Mouse (Mus musculus) frontal cortex, postnatal 36 days (tissue): Measurements from ENCODE around the gene Dnmt3l.

Experiments used
- DNase-seq, 2 experiments: peaks; one replicate each; pipeline ENCODE4 v3.0.0; 2022; ENCODE audit warnings: low spot score in 2 of 2

The Dnmt3l gene

DNA sequence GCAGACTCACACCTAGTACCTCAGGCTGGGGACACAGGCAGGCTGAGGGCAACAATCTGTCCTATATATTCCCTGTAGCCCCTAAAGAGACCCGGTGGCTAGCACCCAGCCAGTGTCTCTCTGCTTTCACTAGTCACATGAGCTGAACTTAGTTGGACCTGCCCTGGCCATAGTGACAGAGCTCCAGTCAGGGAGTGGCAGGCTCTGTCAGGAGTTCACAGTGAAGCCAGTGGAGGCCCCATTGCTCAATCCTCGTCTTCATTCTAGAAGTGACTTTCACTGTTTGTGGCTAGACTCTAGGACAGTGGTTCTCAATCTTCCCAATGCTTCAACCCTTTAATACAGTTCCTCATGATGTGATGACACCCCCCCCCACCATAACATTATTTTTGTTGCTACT lies 9.8 kb upstream of the Dnmt3l start:
- no peak for DNase-seq

GRCm38 (mm10) chr10:78037139-78037538 lies 4.6 kb upstream of the Dnmt3l start:
- no peak for DNase-seq

- no peak for DNase-seq
Observed at GRCm38 (mm10) chr10:78042096-78042495, 349 bp downstream of the Dnmt3l start.

DNA sequence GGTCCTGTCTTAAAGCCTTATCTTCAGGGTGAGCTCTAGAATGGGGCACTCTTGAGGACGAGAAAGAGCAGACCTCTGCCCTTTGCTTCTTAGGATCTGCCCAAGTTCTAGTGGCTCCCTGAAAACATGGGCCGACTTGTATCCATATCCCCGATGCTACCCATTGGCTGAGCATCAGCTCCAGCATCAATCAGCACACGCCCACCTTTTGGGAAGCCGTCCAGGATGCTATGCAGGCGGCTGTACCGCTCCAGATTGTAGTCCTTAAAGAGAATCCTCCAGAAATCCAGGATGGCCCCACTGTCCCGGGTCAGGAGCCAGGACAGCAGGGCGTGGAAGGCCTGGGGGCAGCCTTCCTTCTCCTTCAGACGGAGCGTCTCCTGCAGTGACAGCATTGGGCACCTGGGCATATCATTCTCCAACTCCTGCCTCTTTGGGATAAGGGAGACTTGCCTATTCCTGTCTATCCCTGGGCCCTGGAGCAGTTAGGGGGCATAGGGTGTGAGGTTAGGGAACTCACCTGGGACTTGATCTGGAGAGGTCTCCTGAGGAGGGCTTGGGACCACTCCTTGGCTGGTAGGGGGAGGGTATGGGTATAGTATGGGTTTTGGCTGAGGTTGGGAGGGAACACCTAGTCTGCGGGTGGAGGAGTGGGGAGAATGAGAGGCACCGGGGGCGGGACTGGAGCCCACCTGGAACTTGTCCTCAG lies 1.1 kb downstream of the Dnmt3l start:
- DNase-seq: peak; percentile 39 to 45

DNA sequence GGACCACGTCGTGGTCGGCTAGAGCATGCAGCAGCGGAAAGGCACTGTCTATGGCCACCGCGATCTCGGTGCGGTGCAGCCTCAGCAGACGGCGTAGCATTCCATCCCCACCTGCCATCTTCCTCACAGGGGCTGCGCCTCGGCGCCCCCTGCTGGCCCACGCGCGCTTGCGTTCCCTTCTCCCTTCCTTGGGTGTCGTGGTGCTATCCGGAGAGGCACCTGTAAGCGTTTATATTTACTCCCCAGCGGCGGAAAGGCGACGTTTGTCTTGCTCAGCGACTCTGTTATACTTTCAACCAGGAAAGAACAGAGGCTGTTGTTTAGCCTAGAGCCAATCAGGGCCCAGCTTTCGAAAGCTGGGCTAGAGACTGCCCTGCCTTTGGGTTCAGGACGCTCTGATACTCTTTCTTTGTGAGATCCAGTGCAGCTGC lies 1.7 kb downstream of the Dnmt3l start, which contains the start of gene Aire:
Gene Aire (minus strand): TSS at position 205 of the 431 bp plus-strand sequence.
- DNase-seq: peak; percentile 35 to 52

GRCm38 (mm10) chr10:78044531-78044930 lies 2.8 kb downstream of the Dnmt3l start:
- DNase-seq: no peak

DNA sequence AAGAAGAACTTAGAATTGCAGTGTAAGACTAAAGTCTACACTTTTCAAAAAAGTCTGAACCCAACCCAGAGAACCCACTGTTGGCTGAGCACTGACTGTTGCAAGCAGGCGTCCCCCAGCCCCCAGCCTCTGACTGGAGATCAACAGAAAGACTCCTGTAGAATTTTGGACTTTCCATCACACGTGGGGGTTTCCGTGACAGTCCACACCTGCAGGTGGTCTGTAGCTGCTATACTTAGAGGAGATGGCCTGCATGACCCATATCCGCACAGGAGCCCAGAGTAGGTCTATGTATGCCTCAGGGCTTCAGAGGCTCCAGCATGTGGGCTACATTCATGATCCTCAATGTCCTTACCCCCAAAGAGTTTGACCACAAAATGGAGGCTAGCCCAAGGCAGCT lies 4.6 kb downstream of the Dnmt3l start:
- DNase-seq: no peak

- DNase-seq: no peak
Observed at GRCm38 (mm10) chr10:78048061-78048730, 6.4 kb downstream of the Dnmt3l start.

- no peak for DNase-seq
Observed at GRCm38 (mm10) chr10:78049519-78050035, 7.8 kb downstream of the Dnmt3l start.

- DNase-seq: no peak
Observed at GRCm38 (mm10) chr10:78054633-78055565, 13.2 kb downstream of the Dnmt3l start.

DNA sequence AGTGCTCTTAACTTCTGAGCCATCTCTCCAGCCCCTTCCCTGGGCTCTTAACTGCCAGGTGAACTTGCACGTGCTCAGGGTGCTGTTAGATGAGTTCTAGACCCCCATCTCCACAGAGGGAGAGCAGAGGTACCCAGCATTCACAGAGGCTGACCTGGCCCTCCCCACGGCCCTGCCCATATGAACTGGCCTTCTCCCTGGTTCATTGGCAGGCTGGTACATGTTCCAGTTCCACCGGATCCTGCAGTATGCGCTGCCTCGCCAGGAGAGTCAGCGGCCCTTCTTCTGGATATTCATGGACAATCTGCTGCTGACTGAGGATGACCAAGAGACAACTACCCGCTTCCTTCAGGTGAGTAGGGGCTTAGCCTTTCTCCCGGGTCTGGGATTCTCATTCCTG lies 15.3 kb downstream of the Dnmt3l start:
- no peak for DNase-seq

GRCm38 (mm10) chr10:78063122-78063521 lies 21.4 kb downstream of the Dnmt3l start:
- DNase-seq: no peak

DNA sequence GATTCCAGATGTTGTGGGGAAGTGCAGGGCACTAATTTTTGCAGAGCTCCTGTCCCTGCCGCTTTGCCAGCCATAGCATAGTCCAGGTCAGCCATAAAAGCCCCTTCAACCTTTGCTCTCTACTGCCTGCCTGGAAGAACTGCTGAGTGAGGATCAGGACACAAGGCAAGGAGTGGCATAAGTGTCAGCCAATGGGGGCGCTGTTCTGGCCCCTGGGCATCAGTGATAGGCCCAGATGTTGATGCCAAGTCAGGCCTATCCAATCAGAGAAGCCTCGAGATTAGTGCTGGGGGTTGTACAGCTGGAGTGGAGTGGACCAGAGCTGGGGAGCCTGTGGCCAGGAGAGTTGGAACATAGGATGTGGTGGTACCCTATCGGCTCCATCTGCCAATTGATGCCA lies 25.5 kb downstream of the Dnmt3l start:
- no peak for DNase-seq

GRCm38 (mm10) chr10:78068541-78068940 lies 26.8 kb downstream of the Dnmt3l start:
- DNase-seq: no peak

DNA sequence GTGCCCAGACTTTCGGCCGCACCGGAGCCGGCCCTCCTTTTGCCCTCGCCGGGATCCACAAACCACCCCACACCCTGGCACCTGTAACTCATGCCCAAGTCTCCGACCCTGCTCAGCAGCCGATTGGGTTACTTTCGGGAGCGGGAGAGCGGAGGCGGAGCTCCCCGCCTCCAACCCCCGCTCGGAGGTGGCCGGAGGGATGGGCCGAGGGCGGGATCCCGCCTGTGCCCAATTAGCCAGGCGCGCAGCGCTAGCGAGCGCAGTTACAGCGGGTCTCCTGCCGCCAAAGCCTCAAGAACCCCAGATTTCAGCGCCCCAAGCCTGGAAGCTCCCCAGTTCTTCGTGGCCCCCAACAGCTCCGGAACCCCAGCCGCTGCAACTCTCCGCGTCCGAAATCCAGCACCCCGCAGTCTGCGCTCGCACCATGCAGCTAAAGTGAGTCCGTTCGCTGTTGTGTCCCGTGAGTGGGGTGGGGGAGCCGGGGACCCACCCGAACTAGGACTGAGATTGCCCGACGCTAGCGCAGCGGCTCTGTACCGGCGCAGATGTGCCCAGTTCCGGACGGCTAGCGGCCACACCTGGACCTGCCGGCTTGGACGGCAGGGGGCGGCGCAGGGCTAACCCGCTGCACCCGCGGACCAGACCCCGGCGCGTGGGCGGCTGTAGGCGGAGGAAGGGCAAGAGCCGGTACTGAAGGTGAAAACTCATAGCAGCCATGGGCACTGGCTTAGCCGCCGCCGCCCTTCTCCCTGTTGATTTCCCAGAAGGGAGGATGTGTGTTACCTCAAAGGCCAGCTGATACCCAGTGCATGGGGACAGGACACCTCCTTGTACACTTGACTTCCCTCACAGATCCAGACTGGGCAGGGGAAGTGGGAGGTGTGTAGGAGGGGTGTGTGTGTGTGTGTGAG lies 27.6 kb downstream of the Dnmt3l start, which contains the start of gene Icosl:
Gene Icosl (plus strand): TSS at position 202 of the 911 bp plus-strand sequence.
- DNase-seq: peak; percentile 11 to 33

- no peak for DNase-seq
Observed at GRCm38 (mm10) chr10:78074151-78074550, 32.4 kb downstream of the Dnmt3l start.

- DNase-seq: no peak
Observed at GRCm38 (mm10) chr10:78074977-78075376, 33.2 kb downstream of the Dnmt3l start.

GRCm38 (mm10) chr10:78077862-78078261 lies 36.1 kb downstream of the Dnmt3l start:
- DNase-seq: no peak

- DNase-seq: no peak
Observed at GRCm38 (mm10) chr10:78078276-78078675, 36.5 kb downstream of the Dnmt3l start.

GRCm38 (mm10) chr10:78079955-78080591 lies 38.3 kb downstream of the Dnmt3l start:
- DNase-seq: no peak
